Mouse (Mus musculus): ENCODE data around the gene Fkbp5. TPM values are rescaled to one million over a fixed set of nuclear protein-coding genes. Genes with fewer than 3 reads are reported as not detected.
"Not testable (repeated sequence)": the region's sequence is repeated elsewhere in the genome, so short reads cannot be mapped to it uniquely, and the experiment has no call there.

The Fkbp5 gene
- polyA plus RNA-seq (2015; fragmentation: Nextera tagmentation; extraction: Ambion mirVana): 22.0 and 27.3 TPM in 2 replicates

DNA sequence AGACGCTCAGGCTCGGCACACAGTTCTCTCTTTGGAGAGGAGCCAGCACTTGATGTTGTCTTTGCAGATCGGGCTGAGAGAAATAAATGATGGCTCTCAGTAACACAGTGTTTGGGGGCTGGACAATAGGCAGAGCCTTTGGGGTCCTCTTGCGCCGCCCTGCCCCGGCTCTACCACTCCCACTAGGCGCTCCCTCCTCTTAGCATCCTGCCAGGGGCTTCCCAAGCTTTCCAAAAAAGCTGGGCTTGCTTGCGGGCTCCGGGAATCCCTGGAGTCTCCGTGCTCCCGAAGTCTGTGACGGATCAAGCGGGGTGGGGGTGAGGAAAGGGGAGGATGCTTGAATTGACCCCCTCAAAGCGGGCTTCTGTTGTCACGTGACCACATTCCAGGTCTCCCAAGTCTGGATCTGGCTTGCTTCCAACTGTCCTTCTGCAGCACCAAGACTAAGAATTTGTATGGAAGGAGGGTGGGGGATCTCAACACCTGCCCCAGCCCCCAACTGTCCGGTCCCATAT is at the start of gene Fkbp5:
TSS of gene Fkbp5 (minus strand) at position 87 of the 515 bp plus-strand sequence.
- H3K27ac ChIP-seq (ENCODE audit: low read length): peak within 1 kb of the TSS; percentile 93
- peak; percentile 15 for ATAC-seq
- H3K4me1 ChIP-seq (ENCODE audit: control insufficient read depth, insufficient read depth, low read length): peaks cover 57% of the 10 kb centered on the region

DNA sequence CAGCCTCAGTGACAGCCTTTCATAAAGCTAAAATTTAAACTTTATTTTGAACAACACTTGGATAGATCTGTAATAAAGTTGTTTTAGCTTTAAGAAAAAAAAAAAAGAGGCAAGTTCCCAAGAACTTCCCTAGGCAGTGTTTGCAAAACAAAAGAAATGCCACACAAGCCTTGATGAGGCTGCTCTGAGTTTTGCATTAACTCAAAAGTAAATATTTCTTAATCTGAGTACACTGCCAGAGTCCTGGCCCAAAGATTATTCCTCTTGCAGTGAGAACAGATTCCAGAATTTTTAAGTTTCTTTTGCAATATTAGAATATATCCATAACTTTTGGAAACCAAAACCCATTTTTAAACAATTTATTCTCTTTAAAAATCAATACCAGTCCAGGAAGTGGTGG is 47.9 kb upstream of the Fkbp5 start:
- H3K9ac ChIP-seq (ENCODE audit: low read depth, low read length): no peak overlapping the region

More for the DNA sequence above, at the start of gene Fkbp5:
- Histone ChIP-seq H3K36me3 (ENCODE audit: control insufficient read depth, insufficient read depth, low read length) (no peaks in the 10 kb centered on the region), H3K9ac (ENCODE audit: low read depth, low read length) (peak within 1 kb of the TSS; percentile 76), H3K27me3 (replicated peaks; ENCODE audit: control insufficient read depth, insufficient read depth, low read length) (no peaks in the 10 kb centered on the region), H3K4me2 (ENCODE audit: low read depth, low read length) (peak within 1 kb of the TSS; percentile 95), H3K4me3 (ENCODE audit: low read length) (peak within 1 kb of the TSS; percentile 51), H3K9me3 (ENCODE audit: control insufficient read depth, low read length) (no peaks in the 10 kb centered on the region)
- WGBS: 10% methylated on average over 16 of the region's 16 CpGs

DNA sequence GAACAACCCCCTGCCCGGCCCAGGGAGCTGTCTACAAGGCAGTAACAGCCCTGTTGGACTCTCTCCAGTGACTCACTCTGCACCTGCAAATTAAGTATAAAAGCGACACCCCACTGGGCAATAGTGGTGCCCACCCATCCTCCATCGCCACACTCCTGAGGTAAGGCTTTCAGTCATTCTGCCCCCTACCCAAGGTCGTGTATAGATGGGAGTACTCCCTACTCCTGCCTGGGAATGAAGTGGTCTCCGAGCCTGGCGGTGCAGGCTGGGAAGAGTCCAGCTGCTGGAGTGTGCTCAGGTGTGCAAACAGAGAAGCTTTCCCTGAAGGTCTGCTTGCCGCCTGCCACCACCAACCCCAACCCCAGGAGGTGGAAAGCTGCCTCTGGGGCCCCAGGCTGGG is 44.3 kb upstream of the Fkbp5 start:
- H3K27me3 ChIP-seq (replicated peaks; ENCODE audit: control insufficient read depth, insufficient read depth, low read length): no peaks in the 10 kb centered on the region
- H3K4me1 ChIP-seq (ENCODE audit: control insufficient read depth, insufficient read depth, low read length): peaks cover 8% of the 10 kb centered on the region
- peak; percentile 55 for ATAC-seq
- H3K27ac ChIP-seq (ENCODE audit: low read length): no peak overlapping the region
- WGBS: 52% methylated on average over 7 of the region's 7 CpGs
- no peak overlapping the region for H3K9ac ChIP-seq (ENCODE audit: low read depth, low read length)
- no peaks in the 10 kb centered on the region for H3K36me3 ChIP-seq (ENCODE audit: control insufficient read depth, insufficient read depth, low read length)
- H3K4me2 ChIP-seq (ENCODE audit: low read depth, low read length): no peak overlapping the region
- no peak overlapping the region for H3K4me3 ChIP-seq (ENCODE audit: low read length)
- no peaks in the 10 kb centered on the region for H3K9me3 ChIP-seq (ENCODE audit: control insufficient read depth, low read length)

More for the DNA sequence above, 47.9 kb upstream of the Fkbp5 start:
- no peak overlapping the region for H3K4me2 ChIP-seq (ENCODE audit: low read depth, low read length)
- peaks cover 4% of the 10 kb centered on the region for H3K4me1 ChIP-seq (ENCODE audit: control insufficient read depth, insufficient read depth, low read length)
- no peaks in the 10 kb centered on the region for H3K36me3 ChIP-seq (ENCODE audit: control insufficient read depth, insufficient read depth, low read length)
- H3K9me3 ChIP-seq (ENCODE audit: control insufficient read depth, low read length): no peaks in the 10 kb centered on the region
- H3K4me3 ChIP-seq (ENCODE audit: low read length): no peak overlapping the region
- H3K27me3 ChIP-seq (replicated peaks; ENCODE audit: control insufficient read depth, insufficient read depth, low read length): no peaks in the 10 kb centered on the region
- no peak for ATAC-seq
- H3K27ac ChIP-seq (ENCODE audit: low read length): no peak overlapping the region

DNA sequence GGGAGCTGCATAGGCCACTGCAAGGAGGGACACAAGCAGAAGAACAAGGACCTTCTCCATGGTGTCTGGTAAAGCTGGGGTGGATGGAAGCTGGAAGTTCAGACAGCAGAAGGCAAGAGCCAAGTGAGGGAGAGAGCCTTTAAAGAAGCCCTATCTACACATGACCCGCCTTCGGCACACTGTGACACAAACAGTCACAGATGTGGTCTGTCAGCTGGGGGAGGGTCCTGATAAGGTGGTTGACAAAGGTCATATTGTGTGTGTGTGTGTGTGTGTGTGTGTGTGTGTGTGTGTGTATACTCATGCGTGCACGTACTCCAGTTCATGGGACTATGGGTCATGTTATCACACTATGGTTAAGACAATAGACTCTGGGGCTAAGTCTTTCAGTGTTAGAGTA is 43.3 kb upstream of the Fkbp5 start, which contains the start of gene Clps:
TSS of gene Clps (minus strand) at position 169 of the 400 bp plus-strand sequence.
- no peaks in the 10 kb centered on the region for H3K36me3 ChIP-seq (ENCODE audit: control insufficient read depth, insufficient read depth, low read length)
- ATAC-seq: no peak; the same call in 1 of the 2 replicates
- WGBS: 61% methylated on average over 4 of the region's 4 CpGs
- no peaks in the 10 kb centered on the region for H3K27me3 ChIP-seq (replicated peaks; ENCODE audit: control insufficient read depth, insufficient read depth, low read length)
- H3K4me3 ChIP-seq (ENCODE audit: low read length): no peak within 1 kb of the TSS
- H3K9me3 ChIP-seq (ENCODE audit: control insufficient read depth, low read length): no peaks in the 10 kb centered on the region
- H3K9ac ChIP-seq (ENCODE audit: low read depth, low read length): no peak within 1 kb of the TSS
- no peak within 1 kb of the TSS for H3K4me2 ChIP-seq (ENCODE audit: low read depth, low read length)
- peak within 1 kb of the TSS; percentile 31 for H3K27ac ChIP-seq (ENCODE audit: low read length)
- H3K4me1 ChIP-seq (ENCODE audit: control insufficient read depth, insufficient read depth, low read length): peaks cover 12% of the 10 kb centered on the region

DNA sequence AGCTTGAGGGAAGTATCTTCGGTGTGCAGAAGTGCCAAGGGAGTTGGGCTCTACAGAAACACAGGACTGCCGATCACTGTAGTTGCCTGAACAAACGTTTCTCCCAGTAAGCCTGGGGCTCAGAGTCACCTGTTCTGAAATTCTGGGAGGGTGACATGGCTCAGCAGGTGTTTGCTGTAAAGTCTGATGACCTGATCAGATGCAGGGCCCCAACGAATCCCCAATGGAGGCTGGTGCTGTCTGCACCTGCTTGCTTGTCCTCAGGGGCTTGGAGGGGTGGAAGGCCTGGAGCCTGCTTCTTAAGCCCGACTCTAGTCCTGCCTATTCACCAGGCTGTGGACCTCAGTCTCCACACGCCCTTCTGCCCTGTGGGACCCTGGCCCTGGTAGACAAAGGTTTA is 40.4 kb upstream of the Fkbp5 start:
- Histone ChIP-seq H3K9ac (ENCODE audit: low read depth, low read length) (no peak overlapping the region), H3K4me1 (ENCODE audit: control insufficient read depth, insufficient read depth, low read length) (peaks cover 12% of the 10 kb centered on the region), H3K4me3 (ENCODE audit: low read length) (no peak overlapping the region), H3K27me3 (replicated peaks; ENCODE audit: control insufficient read depth, insufficient read depth, low read length) (no peaks in the 10 kb centered on the region), H3K27ac (ENCODE audit: low read length) (no peak overlapping the region), H3K4me2 (ENCODE audit: low read depth, low read length) (no peak overlapping the region), H3K36me3 (ENCODE audit: control insufficient read depth, insufficient read depth, low read length) (no peaks in the 10 kb centered on the region), H3K9me3 (ENCODE audit: control insufficient read depth, low read length) (no peaks in the 10 kb centered on the region)
- 68% methylated on average over 6 of the region's 6 CpGs for WGBS
- ATAC-seq: no peak

DNA sequence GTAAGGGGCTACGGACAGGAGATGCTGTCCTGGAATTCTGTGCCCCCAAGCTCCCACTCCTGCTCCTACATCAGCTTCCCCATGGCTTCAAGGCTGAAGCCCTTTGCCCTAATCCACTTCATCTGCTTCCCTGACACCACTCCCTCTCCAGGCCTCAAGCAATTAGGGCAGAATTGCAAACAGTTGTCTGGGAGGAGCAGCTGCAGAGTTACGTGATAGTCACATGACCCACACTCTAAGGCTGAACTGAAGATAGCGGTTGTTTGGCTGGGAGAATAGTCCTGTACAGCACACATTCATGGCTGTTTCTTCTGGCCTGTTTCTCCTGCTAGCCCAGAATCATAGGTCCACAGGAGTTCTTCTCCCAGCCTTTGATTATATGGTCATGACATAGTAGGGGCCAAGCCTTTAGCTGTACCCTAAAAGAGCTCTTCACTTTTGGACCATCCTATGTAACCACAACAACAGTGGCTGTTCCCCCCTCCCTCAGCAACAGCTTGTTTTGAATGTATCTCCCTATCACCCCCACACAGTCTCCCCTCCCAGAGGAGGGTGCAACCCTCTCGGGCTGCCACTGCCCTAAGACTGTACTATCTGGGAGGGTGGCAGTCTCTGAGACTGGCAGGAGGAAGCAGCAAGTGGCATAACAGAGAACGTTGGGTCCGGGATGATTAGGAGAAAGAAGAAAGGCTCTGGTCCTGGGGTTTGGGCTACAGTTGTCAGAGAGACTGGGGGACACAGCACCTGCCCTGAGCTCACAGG is 39.5 kb upstream of the Fkbp5 start:
- H3K4me2 ChIP-seq (ENCODE audit: low read depth, low read length): no peak overlapping the region
- H3K27ac ChIP-seq (ENCODE audit: low read length): no peak overlapping the region
- peak; percentile 76 for ATAC-seq
- no peak overlapping the region for H3K4me3 ChIP-seq (ENCODE audit: low read length)
- no peaks in the 10 kb centered on the region for H3K36me3 ChIP-seq (ENCODE audit: control insufficient read depth, insufficient read depth, low read length)
- no peaks in the 10 kb centered on the region for H3K9me3 ChIP-seq (ENCODE audit: control insufficient read depth, low read length)
- H3K4me1 ChIP-seq (ENCODE audit: control insufficient read depth, insufficient read depth, low read length): peaks cover 11% of the 10 kb centered on the region
- H3K27me3 ChIP-seq (replicated peaks; ENCODE audit: control insufficient read depth, insufficient read depth, low read length): no peaks in the 10 kb centered on the region
- WGBS: 43% methylated on average over 6 of the region's 6 CpGs
- H3K9ac ChIP-seq (ENCODE audit: low read depth, low read length): no peak overlapping the region

DNA sequence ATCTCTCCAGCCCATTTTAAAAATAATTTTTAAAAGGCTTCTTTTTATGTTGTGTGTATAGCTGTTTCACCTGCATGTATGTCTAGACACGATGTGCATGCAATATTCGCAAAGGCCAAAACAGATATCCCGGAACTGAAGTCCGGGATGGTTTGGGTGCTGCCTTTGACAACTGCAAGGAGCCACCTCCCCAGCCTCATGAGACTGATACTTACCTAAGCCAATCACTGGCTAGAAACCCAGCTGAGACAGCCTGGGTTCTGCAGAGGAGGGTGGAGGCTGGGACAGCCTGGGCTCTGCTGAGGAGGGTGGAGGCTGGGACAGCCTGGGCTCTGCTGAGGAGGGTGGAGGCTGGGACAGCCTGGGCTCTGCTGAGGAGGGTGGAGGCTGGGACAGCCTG is 36.7 kb upstream of the Fkbp5 start:
- H3K4me1 ChIP-seq (ENCODE audit: control insufficient read depth, insufficient read depth, low read length); H3K9me3 ChIP-seq (ENCODE audit: control insufficient read depth, low read length); H3K4me2 ChIP-seq (ENCODE audit: low read depth, low read length); H3K36me3 ChIP-seq (ENCODE audit: control insufficient read depth, insufficient read depth, low read length); H3K9ac ChIP-seq (ENCODE audit: low read depth, low read length); H3K4me3 ChIP-seq (ENCODE audit: low read length); ATAC-seq; H3K27ac ChIP-seq (ENCODE audit: low read length); H3K27me3 ChIP-seq (replicated peaks; ENCODE audit: control insufficient read depth, insufficient read depth, low read length): not testable (repeated sequence)
- 92% methylated on average over 4 of the region's 4 CpGs for WGBS

DNA sequence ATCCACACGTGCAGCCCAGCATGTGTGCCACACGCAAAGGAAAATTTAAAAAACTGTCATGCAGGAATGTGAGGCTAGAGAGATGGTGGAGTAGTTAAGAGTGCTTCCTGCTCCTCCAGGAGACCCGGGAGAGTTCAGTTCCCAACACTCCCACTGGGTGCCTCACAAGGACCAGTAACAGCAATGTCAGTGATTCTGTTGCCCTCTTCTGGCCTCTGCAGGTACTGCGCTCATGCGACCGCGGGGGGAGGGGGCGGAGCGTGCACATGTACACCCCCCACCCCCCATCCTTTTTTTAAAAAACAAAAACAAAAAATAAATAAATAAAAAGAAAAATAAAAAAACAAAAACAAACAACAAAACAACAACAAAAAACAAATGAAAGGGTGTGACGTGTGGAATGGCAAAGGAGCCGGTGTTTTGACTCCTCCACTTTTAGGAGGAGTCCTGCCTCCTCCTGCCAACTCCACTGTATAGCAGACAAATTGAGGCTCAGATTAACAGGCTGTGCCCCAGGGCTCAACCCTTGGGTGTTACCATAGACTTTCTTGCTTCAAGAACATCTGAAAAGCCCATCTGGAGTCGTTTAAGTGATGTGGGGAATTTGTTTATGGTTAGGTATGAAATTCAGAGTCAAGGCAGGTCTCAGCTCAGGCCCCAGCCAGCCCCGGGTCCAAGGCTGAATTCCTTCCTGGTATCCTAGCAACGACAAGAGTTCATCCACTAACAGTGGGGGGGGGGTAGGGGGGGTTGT is 35.9 kb upstream of the Fkbp5 start:
- Histone ChIP-seq H3K4me1 (ENCODE audit: control insufficient read depth, insufficient read depth, low read length) (peaks cover 7% of the 10 kb centered on the region), H3K9me3 (ENCODE audit: control insufficient read depth, low read length) (no peaks in the 10 kb centered on the region), H3K9ac (ENCODE audit: low read depth, low read length) (no peak overlapping the region), H3K27me3 (replicated peaks; ENCODE audit: control insufficient read depth, insufficient read depth, low read length) (no peaks in the 10 kb centered on the region), H3K4me2 (ENCODE audit: low read depth, low read length) (no peak overlapping the region), H3K4me3 (ENCODE audit: low read length) (no peak overlapping the region), H3K27ac (ENCODE audit: low read length) (no peak overlapping the region), H3K36me3 (ENCODE audit: control insufficient read depth, insufficient read depth, low read length) (no peaks in the 10 kb centered on the region)
- no peak for ATAC-seq
- whole genome bisulfite sequencing: 7% methylated on average over 14 of the region's 14 CpGs

DNA sequence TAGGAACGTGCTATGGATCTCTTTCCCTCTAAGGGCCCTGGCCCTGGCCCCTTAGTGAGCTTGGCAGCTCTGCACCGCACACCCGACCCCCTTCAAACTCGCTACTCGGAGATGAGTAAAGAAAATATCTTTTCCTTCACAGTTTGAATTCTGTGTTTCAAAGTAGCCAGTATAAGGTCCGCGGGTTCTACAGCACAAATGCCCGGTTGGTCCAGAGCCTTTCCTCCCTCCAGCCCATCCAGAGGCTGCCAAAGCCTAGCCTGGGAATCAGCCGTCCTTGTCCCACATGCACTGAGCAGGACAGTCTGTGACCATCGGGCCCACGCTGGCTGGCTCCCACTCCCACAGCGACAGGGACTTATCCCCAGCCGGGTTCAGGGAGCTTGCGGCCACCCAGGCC is 31.8 kb upstream of the Fkbp5 start, which contains the start of gene Clpsl2:
TSS of gene Clpsl2 (plus strand) at position 301 of the 400 bp plus-strand sequence.
- no peak within 1 kb of the TSS for H3K4me2 ChIP-seq (ENCODE audit: low read depth, low read length)
- H3K9me3 ChIP-seq (ENCODE audit: control insufficient read depth, low read length): no peaks in the 10 kb centered on the region
- 78% methylated on average over 14 of the region's 14 CpGs for WGBS
- no peak within 1 kb of the TSS for H3K27ac ChIP-seq (ENCODE audit: low read length)
- no peak within 1 kb of the TSS for H3K9ac ChIP-seq (ENCODE audit: low read depth, low read length)
- no peak for ATAC-seq
- H3K27me3 ChIP-seq (replicated peaks; ENCODE audit: control insufficient read depth, insufficient read depth, low read length): no peaks in the 10 kb centered on the region
- H3K4me1 ChIP-seq (ENCODE audit: control insufficient read depth, insufficient read depth, low read length): no peaks in the 10 kb centered on the region
- H3K36me3 ChIP-seq (ENCODE audit: control insufficient read depth, insufficient read depth, low read length): no peaks in the 10 kb centered on the region
- no peak within 1 kb of the TSS for H3K4me3 ChIP-seq (ENCODE audit: low read length)

All from intestine, embryonic 16.5 days (tissue).